ENCODE assay signal across 16 mouse cellular contexts in the genomic region with DNA sequence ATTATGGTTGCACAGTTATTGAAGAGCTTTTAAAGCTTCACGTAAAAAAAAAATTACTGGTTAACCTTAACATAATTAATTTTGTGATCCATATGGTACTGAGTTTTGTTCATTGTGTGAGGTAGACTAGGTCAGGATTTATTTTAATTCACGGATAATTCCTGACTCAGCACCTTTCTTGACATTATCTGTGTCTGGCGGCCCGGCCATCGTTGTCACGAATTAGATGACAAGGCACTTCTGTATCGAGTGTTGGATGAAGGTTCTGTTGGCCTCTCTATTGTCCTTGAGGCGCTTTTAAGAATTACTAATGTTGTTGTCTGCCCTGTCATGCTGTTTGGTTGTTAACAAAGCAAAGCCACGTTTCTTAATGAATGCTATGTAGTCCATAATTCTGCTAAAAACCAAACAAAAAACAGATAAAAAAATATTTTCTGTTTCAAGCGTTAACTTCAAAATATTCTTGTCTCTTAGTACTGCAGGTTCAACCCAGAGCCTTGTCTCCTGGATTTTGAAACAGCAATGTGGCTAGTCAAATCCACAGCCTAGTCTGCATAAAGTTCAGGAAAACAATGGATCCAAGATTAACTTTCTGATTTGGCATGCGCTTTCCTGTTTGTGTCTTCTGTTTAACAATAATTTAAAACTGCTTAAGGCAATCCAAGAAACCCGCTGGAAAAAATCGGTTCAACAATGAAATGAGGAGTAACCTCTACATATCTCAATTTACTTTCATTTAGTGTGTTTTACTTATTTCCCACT. TPM values are rescaled to one million over a fixed set of nuclear protein-coding genes. Genes with fewer than 3 reads are reported as not detected.
DNase-seq lines count a peak whose midpoint lies in the region; ATAC-seq and TF ChIP-seq lines count a peak whose summit lies in the region.
"Had no signal": no experiment of that assay in that cellular context is flagged by ENCODE, and none has a peak within 500 bp of the region (broad histone marks: within the 10 kb centered on the region; RNA-seq: fewer than 3 reads in every experiment).

No protein-coding gene starts in this region.

- H3K4me3 ChIP-seq in embryonic facial prominence, embryonic 14.5 days (ENCODE audit: low read depth, low read length), result peak overlapping the region; percentile 50; the same call in 1 of the 2 replicates
- no peak overlapping the region for H3K4me3 ChIP-seq in embryonic facial prominence, embryonic 10.5 days
- H3K4me3 ChIP-seq in ES-E14 (ENCODE audit: insufficient read depth in 1 of 2, low read depth in 1 of 2, low read length in 2 of 2, poor library complexity in 1 of 2, severe bottlenecking in 1 of 2), result no peak overlapping the region
- H3K4me3 ChIP-seq in liver, adult 2 months (ENCODE audit: insufficient read depth, low read depth, low read length), result peak overlapping the region; percentile 27; the same call in 1 of the 2 replicates

- no peak for TF ChIP-seq CTCF in liver, adult 2 months (IDR thresholded peaks at IDR 0.05; ENCODE audit: low read depth, low read length)

- DNase-seq in embryonic facial prominence, embryonic 14.5 days (ENCODE audit: low spot score), result no peak
- DNase-seq in embryonic facial prominence, embryonic 10.5 days (ENCODE audit: low spot score), result no peak
- DNase-seq in kidney, adult 9 months, result peak; percentile 41
- DNase-seq in kidney, postnatal 4 days, result no peak
- no peak for DNase-seq in ES-E14 (ENCODE audit: low read depth, low spot score)
- DNase-seq in liver, adult 2 months (ENCODE audit: extremely low read depth, low read depth, low spot score), result peak; percentile 74
- DNase-seq in adrenal gland, postnatal 10 days, result no peak
- DNase-seq in embryo, embryonic 10.5 days (ENCODE audit: low spot score), result no peak
- DNase-seq: cerebellum, postnatal 25 days; heart, postnatal 4 days had no signal

- 79% methylated on average over 13 of the region's 13 CpGs for WGBS in embryonic facial prominence, embryonic 14.5 days
- WGBS in embryonic facial prominence, embryonic 10.5 days, result 82% methylated on average over 13 of the region's 13 CpGs
- 32% methylated on average over 13 of the region's 13 CpGs for WGBS in liver, adult 2 months

- TF ChIP-seq POLR2A in liver, adult 2 months (IDR thresholded peaks at IDR 0.05; ENCODE audit: extremely low read depth, insufficient read depth, low read length), result no peak

- in situ Hi-C loops in ES-E14 (cut with MboI; ENCODE audit: low sequenced_read_pairs in 2 of 2, unreplicated experiment in 2 of 2), result no loop called here

- H3K4me1 ChIP-seq in embryonic facial prominence, embryonic 14.5 days (ENCODE audit: control insufficient read depth, insufficient read depth, low read length), result no peaks in the 10 kb centered on the region
- peaks cover 6% of the 10 kb centered on the region; the same call in 1 of the 2 replicates for H3K4me1 ChIP-seq in embryonic facial prominence, embryonic 10.5 days
- 0 out of 4 replicates have a peak, but pooled peaks cover 0 to 2% of the 10 kb centered on the region in 2 experiments for H3K4me1 ChIP-seq in ES-E14 (ENCODE audit: control insufficient read depth in 2 of 2, insufficient read depth in 2 of 2, low read length in 2 of 2, poor library complexity in 1 of 2)
- H3K4me1 ChIP-seq in liver, adult 2 months (ENCODE audit: control insufficient read depth, insufficient read depth, low read length), result peaks cover 5% of the 10 kb centered on the region; the same call in 1 of the 2 replicates
- H3K4me1 ChIP-seq: limb, embryonic 15.5 days had no signal

- no peaks in the 10 kb centered on the region for H3K9me3 ChIP-seq in embryonic facial prominence, embryonic 14.5 days (ENCODE audit: control insufficient read depth, low read length)
- H3K9me3 ChIP-seq in embryonic facial prominence, embryonic 10.5 days, result no peaks in the 10 kb centered on the region
- H3K9me3 ChIP-seq in ES-E14 (ENCODE audit: control insufficient read depth, insufficient read depth, low read depth, low read length), result no peaks in the 10 kb centered on the region
- H3K9me3 ChIP-seq: embryonic facial prominence, embryonic 13.5 days; limb, embryonic 15.5 days; neural tube, embryonic 15.5 days had no signal

- H3K9ac ChIP-seq in embryonic facial prominence, embryonic 14.5 days (ENCODE audit: low read depth, low read length), result no peak overlapping the region
- H3K9ac ChIP-seq in ES-E14 (ENCODE audit: insufficient read depth, low read depth, low read length, poor library complexity, severe bottlenecking), result no peak overlapping the region
- no peak overlapping the region for H3K9ac ChIP-seq in liver, adult 2 months (ENCODE audit: low read depth, low read length)
- H3K9ac ChIP-seq: limb, embryonic 15.5 days had no signal

- no peak overlapping the region; the same call in 1 of the 2 replicates for H3K4me2 ChIP-seq in embryonic facial prominence, embryonic 14.5 days (ENCODE audit: low read depth, low read length)

- no peaks in the 10 kb centered on the region for H3K36me3 ChIP-seq in embryonic facial prominence, embryonic 14.5 days (ENCODE audit: control insufficient read depth, insufficient read depth, low read length)
- peaks cover 5% of the 10 kb centered on the region; the same call in 1 of the 2 replicates for H3K36me3 ChIP-seq in embryonic facial prominence, embryonic 10.5 days (replicated peaks)
- H3K36me3 ChIP-seq in ES-E14 (ENCODE audit: control insufficient read depth, insufficient read depth, low read length, poor library complexity, severe bottlenecking), result no peaks in the 10 kb centered on the region
- H3K36me3 ChIP-seq in liver, adult 2 months (ENCODE audit: control insufficient read depth, insufficient read depth, low read length), result peaks cover 18% of the 10 kb centered on the region
- H3K36me3 ChIP-seq: embryonic facial prominence, embryonic 13.5 days; limb, embryonic 15.5 days; neural tube, embryonic 15.5 days had no signal

- no peak overlapping the region for H3K27ac ChIP-seq in embryonic facial prominence, embryonic 14.5 days (replicated peaks; ENCODE audit: low read depth, low read length)
- no peak overlapping the region for H3K27ac ChIP-seq in embryonic facial prominence, embryonic 10.5 days (replicated peaks)
- no peak overlapping the region for H3K27ac ChIP-seq in ES-E14 (ENCODE audit: insufficient read depth, low read depth, low read length, poor library complexity, severe bottlenecking)
- H3K27ac ChIP-seq in liver, adult 2 months (replicated peaks; ENCODE audit: insufficient read depth, low read depth, low read length), result peak overlapping the region; percentile 67
- H3K27ac ChIP-seq: embryonic facial prominence, embryonic 13.5 days; limb, embryonic 15.5 days; macrophage; neural tube, embryonic 15.5 days had no signal

- peaks cover 3% of the 10 kb centered on the region; the same call in 1 of the 2 replicates for H3K79me2 ChIP-seq in liver, adult 2 months (ENCODE audit: control insufficient read depth, insufficient read depth, low read length)

- no peak for ATAC-seq in embryonic facial prominence, embryonic 14.5 days (ENCODE audit: low read depth)

- H3K27me3 ChIP-seq in embryonic facial prominence, embryonic 14.5 days (replicated peaks; ENCODE audit: control insufficient read depth, insufficient read depth, low read length), result no peaks in the 10 kb centered on the region
- no peaks in the 10 kb centered on the region for H3K27me3 ChIP-seq in embryonic facial prominence, embryonic 10.5 days (replicated peaks; ENCODE audit: low read depth, poor library complexity, severe bottlenecking)
- no peaks in the 10 kb centered on the region for H3K27me3 ChIP-seq in liver, adult 2 months (ENCODE audit: control insufficient read depth, insufficient read depth, low read length)
- H3K27me3 ChIP-seq: CH12.LX; embryonic facial prominence, embryonic 13.5 days; limb, embryonic 15.5 days; neural tube, embryonic 15.5 days had no signal

TF ChIP-seq in ES-E14, 5 proteins besides CTCF, POLR2A, EP300 and RAD21:
- TF ChIP-seq MAFK (IDR thresholded peaks at IDR 0.05; ENCODE audit: insufficient read depth, low read depth, low read length) (peak; percentile 65; the same call in 1 of the 2 replicates), CHD2 (IDR thresholded peaks at IDR 0.05; ENCODE audit: low read depth, low read length) (no peak)

RNA-seq across cellular contexts. Expression of gene Nudt12, which starts 1.4 kb away (rescaled TPM):
- polyA plus RNA-seq in embryonic facial prominence, embryonic 14.5 days (2014; fragmentation: Nextera tagmentation; extraction: Ambion mirVana), result 3.9 and 4.0 TPM in 2 replicates
- 6.9 and 7.5 TPM in 2 replicates for polyA plus RNA-seq in embryonic facial prominence, embryonic 10.5 days (2016; fragmentation: Nextera tagmentation; extraction: Ambion mirVana)
- total RNA-seq in ES-E14 (2012; rRNA removed), result 2.8 and 3.4 TPM in 2 replicates
- 48.0 and 48.3 TPM in 2 replicates for total RNA-seq in liver, adult 2 months (2014; rRNA removed)
- 13.6 and 16.7 TPM in 2 replicates for polyA plus RNA-seq in liver, adult 2 months (2012; rRNA removed)
- 10 to 100 TPM; 41.3 to 44.5 TPM for total RNA-seq in adrenal gland, postnatal 10 days (2021)
- total RNA-seq: CH12.LX had no signal

RNA-seq across cellular contexts. Expression of gene Pdzph1, which starts 20.6 kb away (rescaled TPM):
- 0.42 TPM in 1 of 2 replicates, not detected in the other for polyA plus RNA-seq in embryonic facial prominence, embryonic 14.5 days (2014; fragmentation: Nextera tagmentation; extraction: Ambion mirVana)
- polyA plus RNA-seq in embryonic facial prominence, embryonic 10.5 days (2016; fragmentation: Nextera tagmentation; extraction: Ambion mirVana), result 2.6 and 6.1 TPM in 2 replicates
- total RNA-seq in ES-E14 (2012; rRNA removed), result 0.13 and 0.26 TPM in 2 replicates
- not detected in 2 replicates for total RNA-seq in liver, adult 2 months (2014; rRNA removed)
- polyA plus RNA-seq in liver, adult 2 months (2012; rRNA removed), result not detected in 2 replicates
- total RNA-seq in adrenal gland, postnatal 10 days (2021), result under 1 TPM; 0.33 to 0.58 TPM
- total RNA-seq: CH12.LX; gastrocnemius, adult 18-20 months; heart, postnatal 4 days had no signal
- polyA plus RNA-seq: embryonic facial prominence, embryonic 13.5 days; limb, embryonic 15.5 days; macrophage had no signal

Comparison
In these comparisons a context has a peak if more than half of its experiments do, and no peak if none do; other contexts are left out.
1. DNase-seq: peak in kidney, adult 9 months (single experiment) and liver, adult 2 months (single experiment); none in embryonic facial prominence, embryonic 14.5 days (single experiment), embryonic facial prominence, embryonic 10.5 days (single experiment), kidney, postnatal 4 days (0 of 2), ES-E14 (single experiment), adrenal gland, postnatal 10 days (single experiment) and embryo, embryonic 10.5 days (single experiment).
2. H3K4me3 ChIP-seq: peak in embryonic facial prominence, embryonic 14.5 days (single experiment) and liver, adult 2 months (single experiment); none in embryonic facial prominence, embryonic 10.5 days (single experiment) and ES-E14 (0 of 2).